In the genomic region with DNA sequence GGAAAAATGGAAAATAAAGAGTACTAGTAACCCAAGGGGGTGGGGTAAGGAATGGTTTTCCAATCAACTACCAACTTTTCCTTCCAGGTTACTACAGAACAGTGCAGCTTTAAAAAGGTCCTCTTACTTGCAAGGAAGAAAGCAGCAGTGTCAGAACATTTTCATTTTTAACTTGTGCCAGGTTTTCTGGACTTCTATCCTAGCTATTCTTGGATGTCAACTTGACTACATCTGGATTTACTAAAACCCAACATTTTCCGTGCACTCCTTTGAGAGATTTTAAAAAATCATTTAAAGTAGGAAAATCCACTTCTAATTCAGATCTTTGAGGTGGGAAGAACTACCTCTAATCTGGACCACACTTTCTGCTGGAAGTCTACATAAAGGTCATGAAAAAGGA, we compare ENCODE assay signal across 22 mouse cellular contexts.
DNase-seq lines count a peak whose midpoint lies in the region; ATAC-seq and TF ChIP-seq lines count a peak whose summit lies in the region.
"Had no signal": no experiment of that assay in that cellular context is flagged by ENCODE, and none has a peak within 500 bp of the region (broad histone marks: within the 10 kb centered on the region; RNA-seq: fewer than 3 reads in every experiment).

No protein-coding gene starts in this region.

- no peak overlapping the region for H3K9ac ChIP-seq in embryonic facial prominence, embryonic 14.5 days (ENCODE audit: low read depth, low read length)
- H3K9ac ChIP-seq in limb, embryonic 14.5 days (ENCODE audit: low read depth, low read length, severe bottlenecking) = no peak overlapping the region

- 41% methylated on average over 1 of the region's 1 CpGs for WGBS in embryonic facial prominence, embryonic 14.5 days
- 87% methylated on average over 1 of the region's 1 CpGs for WGBS in embryonic facial prominence, embryonic 10.5 days
- WGBS in limb, embryonic 14.5 days = 63% methylated on average over 1 of the region's 1 CpGs
- 87% methylated on average over 1 of the region's 1 CpGs for WGBS in limb, embryonic 10.5 days

- intact Hi-C loops in gastrocnemius, adult 2 months (cut with DNase I) = no loop called here

- no peak for ATAC-seq in embryonic facial prominence, embryonic 14.5 days (ENCODE audit: low read depth)
- no peak for ATAC-seq in limb, embryonic 14.5 days (ENCODE audit: low FRiP score, low read depth)
- ATAC-seq in megakaryocyte, adult 5-6 weeks (ENCODE audit: poor library complexity, severe bottlenecking) = no peak
- ATAC-seq: activated CD4-positive, CD25-positive, alpha-beta regulatory T cell, adult 4 months; CD4-positive, CD25-positive, alpha-beta regulatory T cell, adult 4 months; Patski had no signal

- no peaks in the 10 kb centered on the region for H3K36me3 ChIP-seq in embryonic facial prominence, embryonic 14.5 days (ENCODE audit: control insufficient read depth, insufficient read depth, low read length)
- no peaks in the 10 kb centered on the region for H3K36me3 ChIP-seq in embryonic facial prominence, embryonic 10.5 days (replicated peaks)
- H3K36me3 ChIP-seq in limb, embryonic 14.5 days (ENCODE audit: control insufficient read depth, insufficient read depth, low read length) = no peaks in the 10 kb centered on the region
- H3K36me3 ChIP-seq in limb, embryonic 10.5 days = no peaks in the 10 kb centered on the region
- H3K36me3 ChIP-seq: G1E had no signal

- peak; percentile 53 for DNase-seq in embryonic facial prominence, embryonic 14.5 days (ENCODE audit: low spot score)
- no peak for DNase-seq in embryonic facial prominence, embryonic 10.5 days (ENCODE audit: low spot score)
- no peak for DNase-seq in gastrocnemius, adult 2 months
- DNase-seq in gastrocnemius, postnatal 25 days = no peak
- DNase-seq in limb, embryonic 14.5 days (ENCODE audit: low spot score) = peak; percentile 56
- DNase-seq in limb, embryonic 10.5 days (ENCODE audit: low spot score) = no peak
- peak; percentile 9 for DNase-seq in skeletal muscle tissue, adult 2 months (ENCODE audit: low read depth, low spot score)
- DNase-seq: adrenal gland, adult 2 months; adrenal gland, adult 8-10 months; adrenal gland, postnatal 10 days; adrenal gland, postnatal 14 days; adrenal gland, postnatal 25 days; adrenal gland, postnatal 36 days; B cell, adult 2 months; cerebellum, adult 11 months; cerebellum, adult 11-12 months had no signal

- no peaks in the 10 kb centered on the region for H3K27me3 ChIP-seq in embryonic facial prominence, embryonic 14.5 days (replicated peaks; ENCODE audit: control insufficient read depth, insufficient read depth, low read length)
- no peaks in the 10 kb centered on the region for H3K27me3 ChIP-seq in embryonic facial prominence, embryonic 10.5 days (replicated peaks; ENCODE audit: low read depth, poor library complexity, severe bottlenecking)
- H3K27me3 ChIP-seq in limb, embryonic 14.5 days (ENCODE audit: control insufficient read depth, insufficient read depth, low read length) = no peaks in the 10 kb centered on the region
- no peaks in the 10 kb centered on the region for H3K27me3 ChIP-seq in limb, embryonic 10.5 days (ENCODE audit: low read depth, poor library complexity, severe bottlenecking)
- H3K27me3 ChIP-seq: CH12.LX had no signal

- no peak overlapping the region for H3K4me2 ChIP-seq in embryonic facial prominence, embryonic 14.5 days (ENCODE audit: low read depth, low read length)
- no peak overlapping the region for H3K4me2 ChIP-seq in limb, embryonic 14.5 days (replicated peaks; ENCODE audit: low read depth, low read length, severe bottlenecking)

- H3K27ac ChIP-seq in embryonic facial prominence, embryonic 14.5 days (replicated peaks; ENCODE audit: low read depth, low read length) = no peak overlapping the region
- H3K27ac ChIP-seq in embryonic facial prominence, embryonic 10.5 days (replicated peaks) = no peak overlapping the region
- peak overlapping the region; percentile 21; the same call in 1 of the 2 replicates for H3K27ac ChIP-seq in gastrocnemius, adult 2 months
- no peak overlapping the region for H3K27ac ChIP-seq in limb, embryonic 14.5 days (replicated peaks; ENCODE audit: low read depth, low read length)
- no peak overlapping the region for H3K27ac ChIP-seq in limb, embryonic 10.5 days

- H3K4me3 ChIP-seq in embryonic facial prominence, embryonic 14.5 days (ENCODE audit: low read depth, low read length) = no peak overlapping the region
- H3K4me3 ChIP-seq in embryonic facial prominence, embryonic 10.5 days = no peak overlapping the region
- no peak overlapping the region for H3K4me3 ChIP-seq in gastrocnemius, adult 2 months
- no peak overlapping the region for H3K4me3 ChIP-seq in limb, embryonic 14.5 days (replicated peaks; ENCODE audit: low read length)
- no peak overlapping the region for H3K4me3 ChIP-seq in limb, embryonic 10.5 days

- peaks cover 8% of the 10 kb centered on the region for H3K4me1 ChIP-seq in embryonic facial prominence, embryonic 14.5 days (ENCODE audit: control insufficient read depth, insufficient read depth, low read length)
- H3K4me1 ChIP-seq in embryonic facial prominence, embryonic 10.5 days = no peaks in the 10 kb centered on the region
- no peaks in the 10 kb centered on the region for H3K4me1 ChIP-seq in limb, embryonic 14.5 days (ENCODE audit: control insufficient read depth, insufficient read depth, low read length)
- no peaks in the 10 kb centered on the region for H3K4me1 ChIP-seq in limb, embryonic 10.5 days

- no peak for TF ChIP-seq CTCF in gastrocnemius, adult 2 months (IDR thresholded peaks at IDR 0.05)

- peaks cover 5% of the 10 kb centered on the region for H3K9me3 ChIP-seq in embryonic facial prominence, embryonic 14.5 days (ENCODE audit: control insufficient read depth, low read length)
- H3K9me3 ChIP-seq in embryonic facial prominence, embryonic 10.5 days = 0 out of 2 replicates have a peak, but pooled peaks cover 6% of the 10 kb centered on the region
- H3K9me3 ChIP-seq in limb, embryonic 14.5 days (ENCODE audit: control insufficient read depth, low read length) = no peaks in the 10 kb centered on the region
- H3K9me3 ChIP-seq in limb, embryonic 10.5 days (replicated peaks) = no peaks in the 10 kb centered on the region

- TF ChIP-seq POLR2A in limb, embryonic 14.5 days (IDR thresholded peaks at IDR 0.05; ENCODE audit: borderline replicate concordance, extremely low read depth, insufficient read depth, insufficient read length) = no peak

Comparison
In these comparisons a context has a peak if more than half of its experiments do, and no peak if none do; other contexts are left out.
1. DNase-seq: peak in embryonic facial prominence, embryonic 14.5 days (single experiment), limb, embryonic 14.5 days (single experiment) and skeletal muscle tissue, adult 2 months (single experiment); none in embryonic facial prominence, embryonic 10.5 days (single experiment), gastrocnemius, adult 2 months (single experiment), gastrocnemius, postnatal 25 days (single experiment) and limb, embryonic 10.5 days (single experiment).